Mouse (Mus musculus) 3T3-L1 (cell line): ENCODE measurements at regions not wholly inside any gene's neighbourhood (a gene's known extent, or its start where the extent isn't known, plus 50 kb on each side); places are given as distances from the start of the nearest gene placed in this dataset.

Experiments
- DNase-seq: peaks from one replicate; pipeline ENCODE4 v3.0.0-alpha.2; 2015; ENCODE audit warnings: low read depth, low spot score

- DNase-seq, result no peak
Observed at GRCm38 (mm10) chr17:82731561-82731960, 483.5 kb upstream of the Pkdcc start.

DNA sequence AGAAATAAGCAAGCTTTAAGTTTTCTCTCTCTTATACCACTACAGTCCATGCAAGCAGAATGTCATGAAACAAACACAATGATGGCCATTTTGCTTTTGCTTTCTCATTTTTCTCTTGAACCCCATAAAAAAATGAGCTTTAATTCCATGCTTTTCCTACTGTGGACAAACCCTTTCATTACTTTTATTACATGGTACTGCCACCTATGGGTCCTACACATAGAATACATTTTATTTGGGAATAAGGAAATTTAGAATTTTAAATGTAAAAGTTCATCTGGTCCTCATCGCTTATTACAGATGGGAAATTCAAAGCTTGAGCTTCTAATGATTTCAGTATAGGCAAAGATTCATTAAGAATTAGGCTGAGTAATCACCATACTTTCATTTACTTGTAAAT lies 472.6 kb upstream of the Pkdcc start:
- peak; percentile 24 for DNase-seq

DNA sequence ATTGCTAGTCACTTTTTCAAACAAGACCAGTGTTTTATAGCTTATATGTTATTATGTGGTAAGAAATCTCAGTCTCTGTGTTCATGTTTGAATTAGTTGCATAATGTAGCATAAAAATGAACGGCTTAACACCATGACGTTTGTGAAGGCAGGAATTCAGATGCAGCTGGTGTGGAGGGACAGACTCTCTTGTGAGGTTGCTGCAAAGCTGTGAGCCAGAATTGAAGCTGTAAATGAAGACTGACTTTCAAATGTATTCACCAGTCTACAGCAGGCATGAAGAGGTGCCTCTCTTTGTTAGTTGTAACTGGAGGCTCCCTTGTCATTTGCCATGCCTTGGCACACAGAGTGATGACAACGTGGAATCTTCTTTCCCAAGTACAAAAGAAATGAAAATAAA lies 457.7 kb upstream of the Pkdcc start:
- DNase-seq, result no peak

DNA sequence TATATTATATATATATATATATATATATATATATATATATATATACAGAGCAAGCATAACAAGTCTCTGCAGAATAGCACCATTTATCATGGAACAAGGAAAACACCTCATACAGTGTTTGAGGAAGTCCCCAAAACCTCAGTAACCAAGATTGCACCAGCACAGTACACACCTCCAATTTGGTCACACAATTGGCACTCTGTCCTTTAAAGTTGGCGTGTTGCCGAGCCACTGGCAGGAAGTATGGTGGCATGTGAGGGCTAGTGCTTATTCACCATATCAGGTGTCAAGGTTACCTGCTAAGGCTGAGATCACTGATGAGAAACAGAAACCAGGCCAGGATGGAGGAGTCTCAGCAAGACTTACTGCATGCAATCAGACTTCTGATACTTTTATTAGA lies 436.0 kb upstream of the Pkdcc start:
- DNase-seq, result no peak

- no peak for DNase-seq
Observed at GRCm38 (mm10) chr17:82822129-82822528, 393.0 kb upstream of the Pkdcc start.

DNA sequence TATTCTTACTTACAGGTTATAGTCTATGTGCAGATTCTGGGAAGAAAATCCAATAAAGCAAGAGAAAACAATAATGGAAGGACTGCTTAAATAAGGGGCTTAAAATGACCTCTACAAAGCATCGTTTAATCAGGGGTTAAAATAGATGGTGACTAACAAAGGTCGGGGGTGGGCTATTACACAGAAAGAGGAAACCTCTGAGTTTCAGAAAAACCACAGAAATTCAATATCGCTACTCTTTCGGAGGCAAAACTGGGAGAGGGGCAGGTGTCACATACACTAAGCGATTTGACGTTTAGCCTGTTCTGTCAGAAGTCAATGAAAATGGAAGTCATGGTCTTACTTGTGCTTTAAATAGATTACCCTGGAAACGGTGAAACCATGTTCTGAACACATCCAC lies 391.0 kb upstream of the Pkdcc start:
- no peak for DNase-seq

- DNase-seq, result no peak
Observed at GRCm38 (mm10) chr17:82824619-82825018, 390.5 kb upstream of the Pkdcc start.

- DNase-seq, result peak; percentile 5
Observed at GRCm38 (mm10) chr17:82827170-82827569, 387.9 kb upstream of the Pkdcc start.

DNA sequence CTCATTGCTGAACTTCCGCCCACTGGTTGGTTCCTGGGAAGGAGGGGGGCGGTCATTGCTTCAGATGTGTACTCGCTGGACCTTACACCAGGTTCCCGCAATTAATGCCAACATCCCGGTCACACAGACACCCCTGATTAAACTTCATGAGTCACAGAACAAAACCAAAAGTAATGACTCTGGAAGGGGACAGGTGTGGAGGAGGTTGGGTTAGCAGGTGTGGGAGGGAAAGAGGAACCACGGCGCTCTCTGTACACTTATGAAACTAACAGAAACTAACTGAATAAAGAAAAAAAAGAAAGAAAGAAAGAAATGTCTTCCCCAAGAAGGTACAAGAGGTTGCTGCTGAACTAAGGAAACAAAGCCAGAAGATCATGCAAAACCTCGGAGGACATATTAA lies 387.3 kb upstream of the Pkdcc start:
- no peak for DNase-seq

- DNase-seq, result no peak
Observed at GRCm38 (mm10) chr17:82828434-82828997, 386.6 kb upstream of the Pkdcc start.

DNA sequence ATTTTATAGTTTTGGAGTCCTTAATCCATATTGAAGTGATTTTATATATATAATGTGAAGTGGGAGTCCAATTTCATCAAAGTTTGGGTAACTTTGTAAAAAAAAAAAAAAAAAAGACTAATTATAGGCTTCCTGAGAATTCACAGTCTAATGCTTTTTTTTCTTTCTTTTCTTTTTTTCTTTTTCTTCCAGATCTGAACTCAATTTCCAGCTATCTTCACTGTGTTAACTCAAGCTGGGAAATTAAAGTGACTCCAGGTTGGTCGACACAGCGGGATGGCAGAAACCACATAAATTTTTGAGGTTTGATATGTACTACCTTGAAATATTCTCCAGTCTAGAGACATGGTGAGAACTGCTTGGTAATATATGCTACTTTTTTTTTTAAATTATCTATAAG lies 385.7 kb upstream of the Pkdcc start:
- DNase-seq, result no peak

DNA sequence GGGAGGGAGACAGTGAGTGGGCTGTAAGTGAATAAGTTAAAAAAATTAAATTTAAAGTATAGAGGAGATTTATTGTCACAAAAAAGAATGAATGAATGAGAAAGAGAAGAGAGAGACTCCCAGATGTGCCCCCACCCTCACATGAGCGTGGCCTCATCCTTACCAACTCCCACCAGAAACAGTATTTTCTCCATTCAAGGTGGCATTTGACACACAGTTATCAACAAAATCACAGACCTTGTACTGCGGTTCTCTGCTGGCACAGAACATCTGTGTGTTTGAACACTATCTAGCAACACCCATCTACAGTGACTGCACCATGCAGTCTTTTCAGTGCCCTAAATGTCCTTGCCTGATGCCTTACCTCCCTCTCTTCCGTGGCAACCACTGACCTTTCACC lies 380.9 kb upstream of the Pkdcc start:
- DNase-seq, result no peak

DNA sequence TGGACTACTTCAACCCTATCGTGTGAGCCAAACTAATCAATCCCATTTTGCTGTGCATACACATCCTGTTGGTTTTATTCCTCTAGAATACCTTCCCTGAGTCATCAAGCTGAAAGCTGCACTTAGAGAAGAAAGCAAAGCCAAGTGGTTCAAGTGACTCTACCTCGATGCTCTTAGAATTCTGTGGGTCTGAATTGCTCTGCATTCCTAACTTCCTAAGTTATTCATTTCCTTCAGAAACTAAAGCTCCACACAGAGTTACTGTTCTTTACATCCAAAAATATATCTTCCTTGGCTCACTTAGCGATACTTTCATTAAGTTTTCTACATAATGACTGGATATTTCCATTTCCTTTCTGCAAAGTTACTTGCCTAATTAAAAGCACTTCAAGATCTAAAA lies 379.0 kb upstream of the Pkdcc start:
- no peak for DNase-seq

- DNase-seq, result no peak
Observed at GRCm38 (mm10) chr17:82846776-82847494, 368.2 kb upstream of the Pkdcc start.

GRCm38 (mm10) chr17:82857199-82858147 lies 357.6 kb upstream of the Pkdcc start:
- peak; percentile 84 for DNase-seq

- no peak for DNase-seq
Observed at GRCm38 (mm10) chr17:82860391-82860790, 354.7 kb upstream of the Pkdcc start.

- no peak for DNase-seq
Observed at GRCm38 (mm10) chr17:82860966-82861365, 354.1 kb upstream of the Pkdcc start.

- no peak for DNase-seq
Observed at GRCm38 (mm10) chr17:82877131-82877530, 338.0 kb upstream of the Pkdcc start.

- peak; percentile 48 for DNase-seq
Observed at GRCm38 (mm10) chr17:82900602-82901001, 314.5 kb upstream of the Pkdcc start.

DNA sequence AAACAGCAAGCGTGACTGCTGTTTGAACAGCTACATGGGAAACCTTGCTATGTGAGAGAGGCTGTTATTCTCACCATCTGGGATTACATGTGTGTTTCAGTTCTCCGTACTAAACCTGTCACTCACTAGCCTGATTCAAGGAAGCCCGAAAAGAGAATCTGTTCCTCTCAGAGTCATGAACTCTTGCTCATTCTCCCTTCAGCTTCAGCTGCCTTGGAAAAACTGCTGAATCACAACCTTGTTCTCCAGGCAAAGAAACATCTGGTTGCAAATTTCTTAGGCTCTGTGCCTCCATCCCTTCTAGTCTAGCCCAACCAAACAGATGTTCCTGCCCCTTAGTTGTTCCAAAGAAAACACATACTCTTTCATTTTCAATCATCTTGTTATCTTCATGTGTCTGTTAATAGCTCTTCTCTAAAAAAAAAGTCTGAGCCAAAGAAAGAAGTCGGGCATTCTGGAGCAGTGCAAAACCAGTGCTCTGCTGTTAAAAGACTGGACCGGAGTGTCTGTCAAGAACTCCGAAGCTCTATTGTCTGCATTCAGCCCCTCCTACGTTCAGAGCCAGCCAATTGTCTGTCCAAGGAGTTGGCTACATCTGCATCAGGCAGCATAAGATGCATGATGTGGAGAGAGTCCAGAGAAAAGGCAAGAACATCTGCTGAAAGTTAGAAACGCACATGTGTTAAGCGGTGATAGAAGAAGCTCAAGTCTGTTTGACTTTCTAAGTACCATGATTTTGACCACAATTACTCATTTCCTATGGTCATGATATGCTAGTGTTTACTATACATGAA lies 313.8 kb upstream of the Pkdcc start:
- DNase-seq, result peak; percentile 86

GRCm38 (mm10) chr17:82904961-82905360 lies 310.1 kb upstream of the Pkdcc start:
- peak; percentile 90 for DNase-seq

GRCm38 (mm10) chr17:82905483-82905882 lies 309.6 kb upstream of the Pkdcc start:
- peak; percentile 51 for DNase-seq
